Mouse (Mus musculus) right cerebral cortex, postnatal 10 days (tissue): ENCODE results near the gene Hsd17b13.

Experiments used
- DNase-seq, 2 experiments: peaks; one replicate each; pipeline ENCODE4 v3.0.0; 2021; ENCODE audit warnings: low spot score in 2 of 2

Gene Hsd17b13

DNA sequence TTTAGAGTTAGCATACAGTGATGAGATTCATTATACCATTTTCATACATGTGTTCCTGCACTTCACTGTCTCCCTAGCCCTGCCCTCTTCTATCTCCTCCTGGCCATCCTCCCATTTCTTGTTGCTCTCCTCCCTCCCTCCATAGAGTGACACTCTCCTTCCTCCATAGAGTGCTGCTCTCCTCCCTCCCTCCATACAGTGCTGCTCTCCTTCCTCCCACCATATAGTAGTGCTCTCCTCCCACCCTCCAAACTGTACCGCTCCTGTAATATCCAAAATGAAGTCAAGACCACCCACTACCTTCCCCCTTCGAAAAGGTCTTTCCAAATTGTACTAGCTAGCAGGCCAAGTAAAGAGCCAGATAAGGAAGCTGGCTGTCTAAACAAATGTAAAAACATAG is 53.5 kb downstream of the Hsd17b13 start:
- no peak for DNase-seq

DNA sequence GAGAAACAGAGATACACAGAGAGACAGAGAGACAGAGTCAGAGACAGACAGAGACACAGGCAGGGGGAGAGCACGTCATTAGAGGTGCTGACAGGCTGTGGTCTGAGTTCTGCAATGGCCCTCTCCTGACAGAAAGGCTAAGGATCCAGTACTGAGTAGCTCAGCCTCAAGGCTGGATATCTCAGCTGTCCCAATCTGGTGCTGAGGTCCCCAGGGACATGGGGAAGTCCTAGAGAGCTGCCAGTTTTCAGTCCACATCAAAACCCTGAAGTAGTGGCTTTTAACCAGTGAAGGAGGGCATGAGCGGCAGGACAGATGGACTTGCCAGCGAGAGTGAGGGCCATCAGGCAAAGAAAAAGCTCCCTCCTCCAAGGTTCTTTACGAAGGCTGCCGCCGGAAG is 54.1 kb downstream of the Hsd17b13 start:
- DNase-seq = no peak

DNA sequence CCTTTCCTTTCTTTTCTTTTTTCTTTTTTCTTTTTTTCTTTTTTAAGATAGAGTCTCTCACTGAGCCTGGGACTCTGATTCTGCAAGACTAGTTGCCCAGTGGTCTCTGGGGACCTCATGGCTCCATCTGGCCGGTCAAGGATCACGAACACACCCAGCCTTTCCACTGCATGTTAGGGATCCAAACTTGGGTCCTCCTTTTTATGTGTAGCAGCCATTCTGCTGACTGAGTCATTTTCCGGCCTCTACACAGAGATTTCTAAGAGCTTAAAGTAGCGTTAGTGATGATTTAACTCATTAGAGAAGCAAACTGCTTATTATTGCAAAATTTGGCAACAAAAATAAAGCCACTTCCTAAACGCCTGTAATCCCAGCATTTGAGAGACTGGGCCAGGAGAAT is 54.8 kb downstream of the Hsd17b13 start:
- no peak for DNase-seq

DNA sequence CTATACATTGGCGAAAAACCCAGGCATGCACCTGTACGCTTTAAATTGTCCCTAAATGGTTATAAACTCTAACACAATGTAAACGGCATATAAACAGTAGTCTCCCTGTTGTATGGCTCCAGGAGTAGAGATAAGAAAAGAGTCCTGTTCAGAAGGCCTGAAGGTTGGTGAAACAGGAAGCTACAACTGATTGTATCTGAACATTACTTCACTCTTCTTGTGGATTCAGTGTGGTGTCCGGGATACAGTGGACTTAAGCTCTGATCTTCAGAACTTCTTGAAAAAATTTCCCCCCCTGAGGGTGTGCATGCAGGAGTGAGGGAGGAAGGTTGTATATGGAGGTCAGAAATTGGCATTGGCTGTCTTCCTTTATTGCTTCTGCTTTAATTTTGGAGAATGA is 57.7 kb downstream of the Hsd17b13 start:
- no peak for DNase-seq

DNA sequence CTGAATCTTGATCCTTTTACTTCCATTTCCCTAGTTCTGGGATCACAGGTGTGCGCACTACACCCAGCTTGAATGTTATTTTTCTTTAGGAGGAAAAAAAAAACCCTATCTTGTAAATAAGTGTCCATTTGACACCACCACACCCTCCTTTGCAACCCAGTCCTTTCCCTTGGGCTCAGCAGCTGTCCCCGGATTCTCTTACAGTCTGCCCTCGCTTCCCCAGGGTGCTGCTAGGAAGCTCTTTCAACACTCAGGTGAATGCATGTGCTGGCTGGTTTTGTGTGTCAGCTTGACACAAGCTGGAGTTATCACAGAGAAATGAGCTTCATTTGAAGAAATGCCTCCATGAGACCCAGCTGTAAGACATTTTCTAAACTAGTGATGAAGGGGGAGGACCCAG is 59.0 kb downstream of the Hsd17b13 start:
- DNase-seq = no peak

DNA sequence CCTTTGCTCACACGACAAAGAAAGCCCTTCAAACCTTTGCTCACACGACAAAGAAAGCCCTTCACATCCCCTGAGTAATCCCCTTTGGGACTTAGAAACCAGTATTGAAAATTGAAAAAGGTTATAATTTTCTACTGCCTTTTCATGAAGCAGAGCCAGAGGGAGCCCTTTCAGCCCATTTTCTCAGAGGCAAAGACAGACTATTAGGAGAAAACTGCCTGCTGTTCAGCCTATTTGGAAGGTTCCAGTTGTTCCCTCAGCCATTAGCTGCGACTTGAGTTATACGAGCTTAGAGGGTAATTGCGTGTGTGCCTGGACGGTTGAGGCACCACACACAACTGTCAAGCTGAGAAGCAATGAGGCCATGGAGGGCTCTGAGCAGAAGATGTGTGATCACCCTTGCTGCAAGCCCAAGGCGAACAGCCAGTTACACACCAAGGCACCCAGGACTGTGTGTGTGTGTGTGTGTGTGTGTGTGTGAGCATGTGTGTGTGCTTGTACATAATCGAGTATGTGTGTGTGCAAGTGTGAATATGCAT is 59.8 kb downstream of the Hsd17b13 start:
- DNase-seq = no peak

DNA sequence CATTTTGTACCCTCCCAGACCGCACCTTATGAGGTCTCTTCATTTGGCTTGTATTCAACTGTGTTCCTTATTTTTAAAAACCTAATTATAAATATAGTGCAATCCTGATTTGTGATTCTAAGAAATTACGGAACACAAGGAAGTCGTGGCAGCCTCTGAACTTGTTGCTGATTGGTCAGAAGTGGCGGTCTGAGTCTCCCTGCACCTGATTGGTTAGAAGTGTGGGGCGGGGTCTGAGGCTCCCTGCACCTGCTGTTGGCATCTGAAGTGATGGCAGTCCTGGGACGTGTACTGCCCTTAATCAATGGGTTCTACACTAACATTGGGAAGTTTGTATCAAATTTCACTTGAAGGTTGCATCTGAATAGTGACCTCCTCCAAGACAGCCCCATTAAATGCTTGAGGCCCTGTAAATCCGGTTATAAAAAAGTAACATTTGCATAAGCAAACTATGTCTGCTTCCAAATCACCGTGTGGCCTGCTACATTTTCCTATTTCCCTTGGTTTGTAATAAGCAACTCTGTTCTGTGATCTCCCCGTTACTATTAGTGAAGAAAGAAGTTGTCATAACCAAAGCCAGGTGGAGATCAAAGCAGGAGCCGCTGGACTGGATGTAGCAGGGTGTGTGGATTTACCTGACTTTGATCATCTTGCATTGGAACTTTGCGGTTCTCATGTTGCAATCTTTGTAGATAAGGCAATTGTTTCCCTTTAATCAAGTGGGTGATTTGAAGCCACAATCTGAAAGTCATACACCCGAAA is 60.4 kb downstream of the Hsd17b13 start:
- no peak for DNase-seq

DNA sequence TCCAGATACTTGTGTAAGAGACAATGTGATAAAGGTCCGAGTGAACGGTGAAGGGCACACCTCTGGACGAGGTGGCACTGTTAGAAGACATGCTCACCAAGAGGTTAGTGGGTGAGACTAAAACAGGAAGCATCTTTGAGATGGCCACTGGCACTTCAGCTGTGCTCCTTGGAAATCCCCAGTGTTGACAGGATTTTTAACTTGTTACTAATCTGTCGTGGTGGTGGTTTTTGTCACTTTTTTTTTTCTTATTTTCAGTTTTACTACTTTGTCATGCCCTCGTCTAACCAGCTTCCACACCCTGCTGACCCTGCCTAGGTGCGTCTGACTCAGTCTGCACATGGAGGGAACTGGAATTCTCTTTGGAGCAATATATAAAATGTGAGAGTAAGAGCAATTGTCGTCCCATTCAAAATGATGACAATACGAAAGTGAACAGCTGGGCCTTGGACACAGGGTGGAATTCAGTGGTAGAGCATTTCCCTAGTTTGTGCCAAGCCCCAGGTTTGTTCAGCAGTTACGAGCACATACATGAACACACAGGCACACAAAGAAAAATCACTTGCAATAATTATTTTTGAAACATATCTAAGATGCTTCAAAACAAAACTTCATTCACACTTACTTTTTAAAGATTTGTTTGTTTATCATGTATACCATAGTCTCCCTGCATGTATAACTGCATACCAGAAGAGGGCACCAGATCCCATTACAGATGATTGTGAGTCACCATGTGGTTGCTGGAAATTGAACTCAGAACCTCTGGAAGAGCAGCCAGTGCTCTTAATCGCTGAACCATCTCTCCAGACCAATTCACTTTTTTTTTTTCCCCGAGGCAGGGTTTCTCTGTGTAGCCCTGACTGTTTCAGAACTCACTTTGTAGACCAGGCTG is 62.6 kb downstream of the Hsd17b13 start:
- no peak for DNase-seq

DNA sequence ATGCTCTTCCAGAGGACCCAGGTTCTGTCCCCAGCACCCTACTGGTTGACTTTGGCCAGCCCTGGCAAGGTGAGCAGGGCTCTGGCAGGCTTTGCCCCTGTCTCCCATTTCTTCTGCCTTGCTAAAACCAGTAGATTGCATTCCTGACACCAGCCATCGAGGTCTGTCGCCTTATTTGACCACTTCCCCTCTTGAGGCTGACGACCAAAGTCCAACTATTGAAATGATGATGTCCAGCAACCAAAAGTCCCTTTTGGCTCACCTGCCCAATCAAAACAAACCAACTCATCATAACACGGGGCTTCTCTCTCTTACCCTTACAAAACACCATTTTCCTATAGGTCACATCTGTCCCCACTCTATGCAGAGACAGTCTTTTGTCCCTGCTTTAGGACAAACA is 64.1 kb downstream of the Hsd17b13 start:
- no peak for DNase-seq

DNA sequence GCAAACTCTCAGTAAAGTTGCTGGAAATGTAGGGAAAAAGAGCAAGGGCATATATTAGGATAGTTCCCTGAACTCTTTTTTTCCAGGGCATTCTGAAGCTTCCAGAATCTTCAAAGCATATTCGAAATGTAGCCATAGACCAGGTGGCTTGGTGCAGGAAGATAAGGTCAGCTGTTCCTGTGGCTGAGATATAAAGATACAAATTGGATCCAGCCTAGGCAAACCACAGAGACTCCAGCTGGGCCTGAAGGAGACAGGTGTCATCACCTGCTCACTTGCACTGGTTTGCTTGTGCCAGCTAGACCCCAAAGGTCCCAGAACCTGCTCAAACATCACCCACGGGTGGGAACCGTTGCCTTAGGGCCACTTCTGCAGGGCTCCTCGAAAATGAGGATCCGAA is 65.7 kb downstream of the Hsd17b13 start:
- DNase-seq = no peak

DNA sequence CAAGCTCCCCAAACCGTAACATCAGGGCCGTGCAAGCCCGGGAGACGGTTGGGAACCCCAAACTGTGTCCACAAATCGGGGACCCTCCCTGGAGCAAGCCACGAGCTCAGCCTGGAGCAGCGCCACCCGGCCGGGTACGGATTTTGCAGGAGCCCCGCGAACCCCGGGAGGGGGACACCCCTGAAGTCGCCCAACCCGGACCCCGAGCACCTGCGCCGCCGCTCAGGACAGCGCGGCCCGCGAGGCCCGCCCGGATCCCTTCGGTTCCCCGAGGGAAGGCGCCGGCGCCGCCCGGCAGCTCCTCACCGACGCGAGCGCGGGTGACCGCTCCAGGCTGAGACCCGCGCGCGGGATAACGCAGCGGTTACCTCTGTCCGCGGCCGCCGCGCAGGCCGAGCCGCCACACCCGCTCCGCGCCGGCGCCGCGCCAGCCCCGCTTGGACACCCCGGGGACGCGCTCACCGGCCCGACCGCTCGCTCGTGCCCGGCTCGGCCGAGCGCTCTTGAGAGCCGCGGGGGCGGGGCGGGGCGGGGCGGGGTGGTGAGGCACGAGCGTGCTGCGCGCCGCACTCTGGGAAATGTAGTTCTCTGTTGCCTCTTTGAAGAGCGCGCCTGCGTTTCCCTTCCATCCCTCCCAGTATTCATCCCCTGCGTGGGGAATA is 66.3 kb downstream of the Hsd17b13 start, which contains the start of gene Klhl8:
Gene Klhl8 (minus strand): TSS at position 512 of the 662 bp plus-strand sequence.
- DNase-seq = peak; percentile 91 to 93

DNA sequence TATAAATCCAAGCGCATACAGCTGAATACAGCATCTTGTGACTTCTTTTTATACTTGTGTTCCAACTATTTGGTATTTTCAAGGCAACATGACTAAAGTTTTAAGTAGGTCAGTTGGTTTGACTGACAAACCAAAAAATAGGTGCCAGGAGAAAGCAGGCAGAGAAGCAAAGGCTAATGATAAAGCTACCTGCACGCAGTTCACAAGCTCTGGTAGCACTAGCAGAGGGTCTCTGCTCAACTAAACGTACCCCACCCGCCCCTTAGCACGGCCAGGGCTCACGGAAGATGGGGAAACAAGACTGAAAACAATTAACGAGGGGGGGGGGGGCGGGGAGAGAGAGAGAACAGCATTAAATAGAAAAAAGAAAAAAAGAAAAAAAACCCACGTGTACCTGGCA is 67.1 kb downstream of the Hsd17b13 start:
- no peak for DNase-seq

DNA sequence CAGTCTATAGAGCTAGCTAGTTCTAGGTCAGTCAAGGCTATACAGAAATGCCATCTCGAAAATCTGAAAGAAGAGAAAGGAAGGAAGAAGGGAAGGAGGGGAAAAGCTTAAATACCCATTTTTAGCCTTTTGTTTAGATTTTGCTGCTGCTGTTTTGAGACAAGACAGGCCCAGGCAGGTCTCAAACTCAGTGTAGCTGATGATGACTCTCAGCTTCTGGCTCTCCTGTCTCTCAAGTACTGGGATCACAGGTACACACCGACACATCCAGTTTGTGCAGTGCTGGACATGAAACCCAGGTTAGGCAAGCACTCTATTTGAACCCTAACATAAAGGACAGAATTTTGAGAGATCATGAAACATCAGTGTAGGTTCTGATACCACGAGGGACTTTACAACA is 67.7 kb downstream of the Hsd17b13 start:
- DNase-seq = no peak

DNA sequence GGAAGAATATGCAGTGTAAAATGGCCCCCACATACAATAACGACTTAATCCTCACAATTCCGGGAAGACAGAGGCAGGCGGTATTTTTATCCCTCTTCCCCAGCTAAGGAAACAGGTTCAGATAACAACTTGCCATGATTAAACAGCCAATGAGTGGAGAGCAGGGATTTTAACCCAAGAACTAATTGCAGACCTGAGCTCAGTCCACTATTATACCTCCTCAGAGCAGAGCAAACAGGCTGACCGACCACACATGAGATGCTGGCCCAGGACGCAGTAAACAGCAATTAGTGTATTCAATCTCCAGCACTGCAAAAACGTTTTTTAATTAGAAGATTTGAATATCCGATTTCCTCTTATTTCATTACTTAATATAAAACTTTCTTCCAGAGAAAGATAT is 68.4 kb downstream of the Hsd17b13 start:
- DNase-seq = no peak

DNA sequence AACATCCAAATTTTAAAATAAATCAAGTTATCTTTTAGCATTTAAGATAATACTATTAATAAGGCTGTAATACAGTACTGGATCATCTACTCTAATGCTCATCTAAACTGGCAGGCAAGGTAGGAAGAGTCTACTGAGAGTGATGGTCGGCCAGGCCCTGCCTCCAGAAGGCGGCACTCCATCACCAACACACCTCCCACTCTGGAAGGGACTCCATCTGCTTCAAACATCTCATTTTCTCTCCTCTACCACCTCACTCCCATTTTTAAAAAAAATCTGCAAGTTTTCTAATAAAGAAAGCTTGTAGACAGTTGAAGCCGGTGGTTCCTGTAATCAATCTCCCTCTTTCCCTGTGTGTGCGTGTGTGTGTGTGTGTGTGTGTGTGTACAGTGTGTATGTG is 69.4 kb downstream of the Hsd17b13 start:
- DNase-seq = no peak

DNA sequence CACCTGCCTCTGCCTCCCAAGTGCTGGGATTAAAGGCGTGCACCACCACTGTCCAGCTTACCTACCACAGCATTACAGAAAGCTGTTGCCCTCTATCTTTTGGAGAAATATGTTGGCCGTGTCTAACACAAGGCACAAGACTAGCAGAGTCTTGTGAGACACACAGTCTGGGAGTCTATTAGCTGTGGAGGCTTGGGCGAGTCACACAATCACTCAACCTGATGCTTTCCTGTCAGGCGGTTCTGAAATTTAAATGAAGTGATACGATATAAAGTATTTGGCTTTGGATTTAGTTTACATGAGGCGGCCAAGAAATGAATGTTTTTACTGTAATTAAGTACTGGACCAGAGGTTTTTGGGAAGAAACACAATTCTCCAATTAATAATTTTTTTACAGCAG is 71.0 kb downstream of the Hsd17b13 start:
- no peak for DNase-seq
